In the genomic region with DNA sequence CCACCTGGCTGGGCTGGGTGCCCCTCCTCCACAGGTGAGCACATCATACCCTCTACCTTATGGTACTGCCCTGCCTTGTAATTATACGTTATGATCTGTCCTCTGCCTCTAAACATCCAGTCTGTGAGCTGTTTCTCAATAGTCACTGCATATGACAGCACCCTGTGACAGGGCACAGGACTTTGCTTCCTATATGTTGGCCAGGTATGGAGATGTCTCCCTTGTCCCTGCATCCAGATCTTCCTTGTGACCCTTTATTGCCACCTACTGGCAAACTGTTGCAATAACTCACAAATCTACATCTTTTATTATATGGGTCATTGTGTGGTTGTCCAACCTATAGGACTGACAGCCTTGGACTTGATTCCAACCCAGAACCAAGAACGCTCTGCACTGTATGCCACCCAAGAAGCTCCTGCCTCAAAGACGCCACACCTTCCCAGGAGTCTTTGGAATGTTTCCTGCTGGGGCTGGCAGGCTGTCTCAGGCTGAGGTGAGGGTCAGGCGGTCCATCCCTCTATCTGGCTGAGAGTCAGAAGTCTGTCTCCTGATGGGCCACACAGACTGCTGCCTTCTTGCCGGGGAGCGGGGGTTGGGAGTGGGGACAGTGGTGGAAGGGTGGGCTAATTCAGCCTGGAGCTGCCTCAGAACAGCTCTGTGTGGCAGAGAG, we compare ENCODE assay signal across 8 mouse cellular contexts. TPM values are rescaled to one million over a fixed set of nuclear protein-coding genes. Genes with fewer than 3 reads are reported as not detected.
DNase-seq lines count a peak whose midpoint lies in the region; ATAC-seq and TF ChIP-seq lines count a peak whose summit lies in the region.

No protein-coding gene starts in this region.

- peak; percentile 88 for DNase-seq in heart, adult 11 months
- no peak for DNase-seq in heart, postnatal 25 days (ENCODE audit: low spot score)
- DNase-seq in embryonic facial prominence, embryonic 14.5 days (ENCODE audit: low spot score), result peak; percentile 78
- DNase-seq in hindbrain, embryonic 14.5 days (ENCODE audit: low spot score), result peak; percentile 82
- peak; percentile 11 to 65 for DNase-seq in left cerebral cortex, adult 9 months (ENCODE audit: low spot score in 2 of 2)
- DNase-seq in midbrain, embryonic 11.5 days (ENCODE audit: low spot score, missing footprints), result peak; percentile 93
- peak; percentile 3 for DNase-seq in thymus, postnatal 25 days

- no peaks in the 10 kb centered on the region for H3K4me1 ChIP-seq in bone marrow, adult 2 months (ENCODE audit: control insufficient read depth, insufficient read depth, low read length)
- H3K4me1 ChIP-seq in embryonic facial prominence, embryonic 14.5 days (ENCODE audit: control insufficient read depth, insufficient read depth, low read length), result no peaks in the 10 kb centered on the region
- no peaks in the 10 kb centered on the region for H3K4me1 ChIP-seq in hindbrain, embryonic 14.5 days (replicated peaks; ENCODE audit: control insufficient read depth, insufficient read depth, low read length)
- peaks cover 7% of the 10 kb centered on the region for H3K4me1 ChIP-seq in midbrain, embryonic 11.5 days (ENCODE audit: control insufficient read depth, insufficient read depth, low read length)

- H3K27ac ChIP-seq in bone marrow, adult 2 months (ENCODE audit: control insufficient read depth, insufficient read depth, low read depth, low read length, poor library complexity), result no peak overlapping the region
- no peak overlapping the region for H3K27ac ChIP-seq in embryonic facial prominence, embryonic 14.5 days (replicated peaks; ENCODE audit: low read depth, low read length)
- H3K27ac ChIP-seq in hindbrain, embryonic 14.5 days, result no peak overlapping the region
- H3K27ac ChIP-seq in midbrain, embryonic 11.5 days (ENCODE audit: low read depth, low read length), result no peak overlapping the region

- no peak overlapping the region for H3K9ac ChIP-seq in embryonic facial prominence, embryonic 14.5 days (ENCODE audit: low read depth, low read length)
- no peak overlapping the region for H3K9ac ChIP-seq in hindbrain, embryonic 14.5 days
- H3K9ac ChIP-seq in midbrain, embryonic 11.5 days (ENCODE audit: low read length), result no peak overlapping the region

- intact Hi-C loops in heart, postnatal 25 days (cut with DNase I), result loop anchor here (1.0 to 5.0 kb wide), 3 partner anchors 95 to 387 kb away; a partner anchor contains a TSS

- H3K4me2 ChIP-seq in embryonic facial prominence, embryonic 14.5 days (ENCODE audit: low read depth, low read length), result no peak overlapping the region
- no peak overlapping the region for H3K4me2 ChIP-seq in hindbrain, embryonic 14.5 days (replicated peaks)
- no peak overlapping the region for H3K4me2 ChIP-seq in midbrain, embryonic 11.5 days

- H3K9me3 ChIP-seq in embryonic facial prominence, embryonic 14.5 days (ENCODE audit: control insufficient read depth, low read length), result no peaks in the 10 kb centered on the region
- no peaks in the 10 kb centered on the region for H3K9me3 ChIP-seq in hindbrain, embryonic 14.5 days (ENCODE audit: control insufficient read depth, low read length)
- no peaks in the 10 kb centered on the region for H3K9me3 ChIP-seq in midbrain, embryonic 11.5 days (ENCODE audit: control insufficient read depth, low read length)

- 54% methylated on average over 6 of the region's 6 CpGs for WGBS in bone marrow, adult 2 months
- 48% methylated on average over 6 of the region's 6 CpGs for WGBS in embryonic facial prominence, embryonic 14.5 days
- WGBS in hindbrain, embryonic 14.5 days, result 35% methylated on average over 6 of the region's 6 CpGs
- WGBS in midbrain, embryonic 11.5 days, result 50% methylated on average over 6 of the region's 6 CpGs

- H3K27me3 ChIP-seq in embryonic facial prominence, embryonic 14.5 days (replicated peaks; ENCODE audit: control insufficient read depth, insufficient read depth, low read length), result no peaks in the 10 kb centered on the region
- H3K27me3 ChIP-seq in hindbrain, embryonic 14.5 days (ENCODE audit: control insufficient read depth, insufficient read depth, low read length), result no peaks in the 10 kb centered on the region
- no peaks in the 10 kb centered on the region for H3K27me3 ChIP-seq in midbrain, embryonic 11.5 days (ENCODE audit: control insufficient read depth, insufficient read depth, low read length)

- 0 out of 2 replicates have a peak, but pooled peaks have one; percentile 26 for TF ChIP-seq CTCF in bone marrow, adult 2 months (IDR thresholded peaks at IDR 0.05; ENCODE audit: control insufficient read depth, insufficient read depth, low read length)

- no peaks in the 10 kb centered on the region for H3K36me3 ChIP-seq in embryonic facial prominence, embryonic 14.5 days (ENCODE audit: control insufficient read depth, insufficient read depth, low read length)
- peaks cover 5% of the 10 kb centered on the region; the same call in 1 of the 2 replicates for H3K36me3 ChIP-seq in hindbrain, embryonic 14.5 days (replicated peaks; ENCODE audit: control insufficient read depth, insufficient read depth)
- no peaks in the 10 kb centered on the region for H3K36me3 ChIP-seq in midbrain, embryonic 11.5 days (ENCODE audit: control insufficient read depth, insufficient read depth, low read length)

- peak; percentile 70 for ATAC-seq in embryonic facial prominence, embryonic 14.5 days (ENCODE audit: low read depth)
- peak; percentile 76 for ATAC-seq in hindbrain, embryonic 14.5 days (ENCODE audit: low FRiP score)
- ATAC-seq in midbrain, embryonic 11.5 days (ENCODE audit: low FRiP score), result peak; percentile 62

- no peak overlapping the region for H3K4me3 ChIP-seq in bone marrow, adult 2 months (replicated peaks; ENCODE audit: control insufficient read depth, low read depth, low read length)
- no peak overlapping the region for H3K4me3 ChIP-seq in embryonic facial prominence, embryonic 14.5 days (ENCODE audit: low read depth, low read length)
- H3K4me3 ChIP-seq in hindbrain, embryonic 14.5 days (replicated peaks; ENCODE audit: low read length), result no peak overlapping the region
- no peak overlapping the region for H3K4me3 ChIP-seq in midbrain, embryonic 11.5 days (ENCODE audit: low read depth, low read length)

- TF ChIP-seq POLR2A in bone marrow, adult 2 months (IDR thresholded peaks at IDR 0.05; ENCODE audit: borderline replicate concordance, control insufficient read depth, low read depth, low read length), result no peak

RNA-seq across cellular contexts. Expression of a gene that starts 46.2 kb away (rescaled TPM):
- total RNA-seq in heart, postnatal 25 days (2021), result under 1 TPM; 0.44 to 0.53 TPM
- polyA plus RNA-seq in bone marrow, adult 2 months (2011; ENCODE audit: insufficient read depth, insufficient read length, low replicate concordance, missing spikeins), result 0.75 and 1.5 TPM in 2 replicates
- polyA plus RNA-seq in embryonic facial prominence, embryonic 14.5 days (2014; fragmentation: Nextera tagmentation; extraction: Ambion mirVana), result 2.0 and 2.4 TPM in 2 replicates
- polyA plus RNA-seq in hindbrain, embryonic 14.5 days (2014; fragmentation: Nextera tagmentation; extraction: Ambion mirVana), result 33.1 and 33.6 TPM in 2 replicates
- polyA plus RNA-seq in midbrain, embryonic 11.5 days (2014; fragmentation: Nextera tagmentation; extraction: Ambion mirVana), result 4.4 and 4.5 TPM in 2 replicates
